Mouse (Mus musculus) mature B cell (primary cell): ENCODE data around the gene Abhd16b.

Experiments used
- in situ Hi-C: fragments of 300-500 bp; cut with MboI; formaldehyde crosslinking; loops from 2 replicates; pipeline ENCODE4 v1.14.3; 2019

The Abhd16b gene

DNA sequence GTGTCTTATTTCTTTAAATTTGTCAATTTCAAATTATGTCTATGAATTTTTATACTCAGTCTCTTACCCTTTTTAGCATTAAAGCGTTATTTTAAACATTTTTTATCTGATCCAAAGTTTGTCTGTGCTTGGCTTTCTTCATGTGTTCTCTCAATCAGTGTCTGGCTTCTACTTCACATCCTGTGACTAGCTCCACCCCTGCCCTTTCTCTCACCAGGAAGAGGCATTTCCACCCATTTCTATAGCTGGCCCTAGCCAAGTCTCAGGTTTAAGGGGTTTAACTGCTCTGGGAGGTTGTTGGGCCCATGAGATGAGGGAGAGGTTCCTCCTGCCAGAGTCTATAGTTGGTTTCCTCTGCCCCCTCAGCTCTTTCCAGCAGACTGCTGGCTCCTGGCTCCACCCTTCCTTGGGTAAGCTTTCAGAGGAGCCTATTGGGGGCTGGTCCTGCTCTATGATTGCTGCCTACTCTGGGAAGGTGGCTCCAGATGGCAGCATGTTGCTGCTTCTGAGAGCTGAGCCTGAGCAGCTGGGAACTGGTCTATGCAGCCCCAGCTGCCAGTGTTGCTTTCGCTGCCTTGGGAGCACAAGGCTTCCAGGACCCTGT lies 44.5 kb downstream of the Abhd16b start:
- in situ Hi-C loops = no loop called here

DNA sequence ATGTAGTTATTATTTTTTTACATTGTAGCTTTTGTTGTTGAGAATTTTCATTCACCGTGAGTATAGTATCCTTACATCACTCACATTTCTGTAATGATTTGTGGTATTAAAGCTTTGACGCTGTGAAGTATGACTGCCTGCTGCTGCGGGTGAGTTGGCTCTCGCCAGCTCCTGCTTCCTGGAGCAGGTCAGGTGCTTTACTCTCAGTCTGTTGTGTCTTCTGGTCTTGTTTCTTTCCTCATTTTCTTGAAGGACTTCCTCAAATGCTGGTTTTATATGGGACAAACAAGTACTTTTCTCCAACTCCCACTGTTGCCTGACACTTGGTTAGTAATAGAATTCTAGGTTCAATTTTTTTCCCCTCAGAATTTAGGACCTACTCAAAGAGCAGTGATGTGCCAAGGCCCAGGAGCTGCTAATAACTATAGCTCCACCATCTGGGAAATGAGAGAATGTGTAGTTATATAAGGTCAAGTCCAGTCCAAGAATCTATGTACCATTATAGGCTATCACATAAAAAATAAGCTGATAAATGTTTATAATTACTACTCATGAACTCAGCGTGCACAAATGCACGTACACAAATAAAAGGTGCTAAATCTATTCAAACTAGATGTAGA lies 48.9 kb downstream of the Abhd16b start:
- in situ Hi-C loops = no loop called here
